Mouse (Mus musculus) forebrain, embryonic 16.5 days (tissue): ENCODE results near the gene Wfdc11. TPM values are rescaled to one million over a fixed set of nuclear protein-coding genes. Genes with fewer than 3 reads are reported as not detected.

Experiments
- polyA plus RNA-seq: library from polyadenylated mRNA; unstranded; fragments of >200 nt; fragmentation: Nextera tagmentation; extraction: Ambion mirVana; gene quantifications from 2 replicates; pipeline ENCODE4 v1.2.1, GENCODE M21; 2015

The Wfdc11 gene
- polyA plus RNA-seq, 1 experiment from 2014 or later: not detected

Other genes starting within 250 kb of the Wfdc11 start
- 5.1 and 8.2 TPM in 2 replicates for gene Sdc4, start 230.2 kb downstream of the Wfdc11 start, polyA plus RNA-seq
- gene Sys1, start 217.1 kb downstream of the Wfdc11 start, polyA plus RNA-seq: 69.5 and 76.9 TPM in 2 replicates
- 9.8 and 11.4 TPM in 2 replicates for gene Gm20458, start 213.1 kb downstream of the Wfdc11 start, polyA plus RNA-seq
- not detected in 2 replicates for gene Trp53tg5, start 200.4 kb downstream of the Wfdc11 start, polyA plus RNA-seq
- 5.3 and 9.2 TPM in 2 replicates for gene Dbndd2, start 188.0 kb downstream of the Wfdc11 start, polyA plus RNA-seq
- 58.6 and 68.3 TPM in 2 replicates for gene Pigt, start 176.6 kb downstream of the Wfdc11 start, polyA plus RNA-seq
- 1.4 and 3.0 TPM in 2 replicates for gene Wfdc2, start 111.7 kb downstream of the Wfdc11 start, polyA plus RNA-seq
- not detected in 2 replicates for gene Spint3, start 100.6 kb downstream of the Wfdc11 start, polyA plus RNA-seq
- not detected in 2 replicates for gene Wfdc6a, start 88.6 kb downstream of the Wfdc11 start, polyA plus RNA-seq
- gene Eppin, start 80.5 kb downstream of the Wfdc11 start, polyA plus RNA-seq: not detected in 2 replicates
- not detected in 2 replicates for gene Wfdc6b, start 60.6 kb downstream of the Wfdc11 start, polyA plus RNA-seq
- not detected in 2 replicates for gene Wfdc8, start 60.5 kb downstream of the Wfdc11 start, polyA plus RNA-seq
- not detected in 2 replicates for gene Wfdc16, start 35.3 kb downstream of the Wfdc11 start, polyA plus RNA-seq
- gene Wfdc10, start 18.0 kb downstream of the Wfdc11 start, polyA plus RNA-seq: not detected in 2 replicates
- not detected in 2 replicates for gene Wfdc9, start 17.5 kb downstream of the Wfdc11 start, polyA plus RNA-seq
- gene Wfdc13, start 11.0 kb upstream of the Wfdc11 start, polyA plus RNA-seq: not detected in 2 replicates
- not detected in 2 replicates for gene Spint4, start 24.4 kb upstream of the Wfdc11 start, polyA plus RNA-seq
- not detected in 2 replicates for gene Spint5, start 41.2 kb upstream of the Wfdc11 start, polyA plus RNA-seq
- 1.4 and 1.7 TPM in 2 replicates for gene Wfdc3, start 71.8 kb upstream of the Wfdc11 start, polyA plus RNA-seq
- gene Dnttip1, start 71.9 kb upstream of the Wfdc11 start, polyA plus RNA-seq: 67.5 and 72.9 TPM in 2 replicates
- 148 and 173 TPM in 2 replicates for gene Ube2c, start 95.8 kb upstream of the Wfdc11 start, polyA plus RNA-seq
- 1.1 TPM in 1 of 2 replicates, not detected in the other for gene Tnnc2, start 105.9 kb upstream of the Wfdc11 start, polyA plus RNA-seq
- 26.0 and 35.6 TPM in 2 replicates for gene Snx21, start 111.7 kb upstream of the Wfdc11 start, polyA plus RNA-seq
- 16.3 and 19.3 TPM in 2 replicates for gene Acot8, start 130.8 kb upstream of the Wfdc11 start, polyA plus RNA-seq
- 14.8 and 15.4 TPM in 2 replicates for gene Zswim3, start 131.0 kb upstream of the Wfdc11 start, polyA plus RNA-seq
- 24.2 and 26.8 TPM in 2 replicates for gene Zswim1, start 148.6 kb upstream of the Wfdc11 start, polyA plus RNA-seq
- 0.47 TPM in 1 of 2 replicates, not detected in the other for gene Spata25, start 154.4 kb upstream of the Wfdc11 start, polyA plus RNA-seq
- gene Ctsa, start 158.8 kb upstream of the Wfdc11 start, polyA plus RNA-seq: 98.9 and 102 TPM in 2 replicates
- gene Neurl2, start 159.4 kb upstream of the Wfdc11 start, polyA plus RNA-seq: 5.9 and 7.0 TPM in 2 replicates
- 45.7 and 63.9 TPM in 2 replicates for gene Pltp, start 183.6 kb upstream of the Wfdc11 start, polyA plus RNA-seq
- gene Pcif1, start 205.2 kb upstream of the Wfdc11 start, polyA plus RNA-seq: 79.3 and 93.7 TPM in 2 replicates
- gene Zfp335, start 237.7 kb upstream of the Wfdc11 start, polyA plus RNA-seq: 16.2 and 19.9 TPM in 2 replicates